Mouse (Mus musculus): ENCODE data around the gene Tmem247. TPM values are rescaled to one million over a fixed set of nuclear protein-coding genes. Genes with fewer than 3 reads are reported as not detected.
A peak's percentile ranks its signal among the peaks of the same experiment; 100 is the strongest.

Tmem247 gene
- polyA plus RNA-seq, 2 experiments from 2014 or later: not detected

GRCm38 (mm10) chr17:86964502-86964901 lies 47.4 kb downstream of the Tmem247 start:
- no peak for ATAC-seq

DNA sequence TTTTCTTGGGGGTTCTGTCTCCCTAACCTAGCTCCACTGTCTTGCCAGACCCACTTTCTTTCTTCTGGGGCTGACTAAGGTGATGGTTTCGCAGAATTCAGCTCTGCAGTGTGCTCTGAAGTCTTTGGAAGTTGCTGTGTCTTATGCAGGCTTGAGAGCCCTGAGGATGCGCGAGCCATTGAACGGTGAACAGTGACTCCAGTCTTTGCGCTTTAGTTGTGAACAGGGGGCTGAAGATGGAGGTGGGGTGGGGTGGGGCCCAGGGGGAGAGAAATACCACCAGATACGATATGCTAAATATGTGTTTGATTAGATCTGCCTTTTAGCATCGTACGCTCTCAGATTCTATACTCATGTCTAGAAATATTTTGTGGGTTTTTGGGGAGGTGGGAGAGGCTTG lies 48.0 kb downstream of the Tmem247 start:
- no peak for ATAC-seq

DNA sequence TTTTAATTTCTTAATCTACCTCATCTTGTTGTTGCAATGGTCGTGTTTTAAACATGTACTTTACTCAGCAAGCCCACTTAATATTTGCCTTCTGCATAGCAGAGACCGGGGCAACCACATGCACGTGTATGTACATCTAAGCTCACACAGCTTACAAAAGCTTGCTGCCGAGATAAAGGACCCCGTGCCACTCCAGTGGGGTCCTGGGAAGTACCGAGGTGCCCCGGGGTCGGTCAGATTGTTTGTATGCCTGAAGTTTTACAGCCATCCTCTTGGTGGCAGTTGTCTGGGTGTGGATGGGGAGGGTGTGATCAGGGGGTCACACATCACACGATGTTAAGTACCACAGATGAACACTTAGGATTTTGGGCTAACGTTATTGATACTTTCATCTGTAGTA lies 48.9 kb downstream of the Tmem247 start:
- ATAC-seq: no peak

DNA sequence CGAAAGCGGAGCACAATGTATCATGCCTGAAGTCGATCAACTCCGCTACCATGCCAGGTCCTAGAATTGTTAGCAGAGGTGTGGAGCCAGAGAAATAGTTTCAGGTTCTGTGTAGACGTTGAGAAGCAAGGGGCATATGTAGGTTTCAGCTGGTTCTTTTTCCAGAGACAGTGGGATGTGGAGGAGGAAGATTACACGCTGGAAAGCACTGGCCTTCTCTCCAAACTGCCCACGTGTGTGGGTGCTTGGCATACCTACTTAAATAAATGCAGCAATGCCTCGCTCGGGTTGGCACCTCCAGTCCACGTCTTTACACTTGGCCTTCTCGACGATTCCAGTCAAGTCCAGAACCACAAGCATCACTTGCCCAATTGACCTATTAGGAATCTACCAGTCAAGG lies 49.9 kb downstream of the Tmem247 start:
- no peak for ATAC-seq

DNA sequence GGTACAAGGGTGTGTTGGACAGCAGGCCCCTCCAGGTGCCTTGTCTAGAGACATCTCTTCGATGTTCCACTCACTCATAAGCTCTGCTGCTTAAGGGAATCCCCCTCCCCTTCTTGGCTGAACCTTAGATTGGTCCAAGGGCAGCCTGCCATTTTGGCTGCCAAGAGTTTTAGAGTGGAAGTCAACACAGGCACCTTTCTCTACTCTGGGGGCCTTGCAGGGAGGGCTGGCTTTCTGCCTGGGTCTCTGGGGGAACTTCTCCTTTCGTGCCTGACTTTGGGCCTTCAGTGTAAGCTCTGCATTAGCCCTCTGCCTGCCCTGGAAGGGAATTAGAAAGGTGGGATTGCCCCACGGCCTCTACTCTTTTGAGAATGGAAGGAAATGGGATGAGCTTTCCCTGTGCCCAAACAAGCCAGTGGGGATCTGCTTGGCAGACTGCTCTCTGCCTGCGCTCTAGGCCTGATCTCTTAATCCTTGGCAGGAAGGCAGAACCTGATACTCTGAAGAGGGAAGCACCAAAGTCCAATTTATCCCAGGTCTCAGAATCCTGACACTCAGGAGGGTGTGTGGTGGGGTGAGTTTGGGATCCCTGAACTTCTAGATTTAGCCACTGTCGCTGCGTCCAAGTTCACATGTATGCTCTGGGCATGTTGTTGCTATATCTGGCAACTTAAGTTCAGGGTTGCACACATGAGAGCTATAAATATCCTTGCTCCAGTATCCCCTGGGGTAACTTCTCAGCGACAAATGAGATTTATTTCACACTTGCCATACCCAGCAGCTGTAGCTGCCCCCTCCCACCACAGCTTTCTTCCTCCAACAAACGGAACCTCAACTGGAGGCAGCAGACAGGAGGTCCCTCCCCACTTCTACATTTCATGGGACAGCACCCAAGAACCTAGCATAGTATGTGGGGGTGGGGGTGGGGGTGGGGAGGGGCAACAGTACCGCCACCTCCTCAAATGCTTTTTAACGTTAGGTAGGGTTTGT lies 50.7 kb downstream of the Tmem247 start:
- no peak for ATAC-seq

- no peak for ATAC-seq
Observed at GRCm38 (mm10) chr17:86968581-86968980, 51.4 kb downstream of the Tmem247 start.

- peak; percentile 66 for ATAC-seq
Observed at GRCm38 (mm10) chr17:86969582-86969981, 52.4 kb downstream of the Tmem247 start.

DNA sequence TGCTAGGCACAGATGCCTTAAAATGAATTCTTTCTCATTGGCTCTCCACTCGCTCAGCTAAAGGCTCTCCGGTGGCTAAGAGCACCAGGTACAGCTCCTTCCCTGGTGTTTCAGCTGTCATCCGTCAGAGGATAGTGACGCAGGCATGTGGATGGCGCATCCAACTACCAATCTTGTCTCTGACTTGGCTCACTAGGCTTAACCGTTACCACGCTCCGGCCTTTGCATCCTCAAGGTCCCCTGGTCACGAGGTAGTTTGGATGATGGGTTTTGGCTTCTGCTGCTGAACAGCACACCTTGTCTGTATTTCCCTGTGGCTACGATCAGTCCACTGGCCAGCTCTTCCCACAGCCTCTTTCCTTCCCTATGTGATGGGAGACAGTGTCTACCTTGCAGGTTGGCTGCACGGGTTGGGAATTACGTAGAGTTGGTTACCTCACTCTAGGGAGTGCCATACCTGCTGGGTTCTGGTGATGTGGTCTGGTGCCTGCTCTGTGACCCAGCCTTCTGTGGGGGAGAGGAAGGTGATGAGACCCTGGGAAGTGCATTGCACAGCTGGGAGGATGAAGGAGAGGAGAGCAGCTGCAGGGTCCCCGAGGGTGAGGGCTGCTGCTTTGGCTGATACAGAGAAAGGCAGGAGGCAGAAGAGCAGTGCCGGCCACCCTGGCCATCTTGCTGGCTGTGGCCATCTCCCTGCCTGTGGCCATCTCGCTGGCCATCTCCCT lies 53.0 kb downstream of the Tmem247 start:
- ATAC-seq: no peak

- ATAC-seq: peak; percentile 30
Observed at GRCm38 (mm10) chr17:86971036-86971435, 53.9 kb downstream of the Tmem247 start.

GRCm38 (mm10) chr17:86971860-86972259 lies 54.7 kb downstream of the Tmem247 start:
- ATAC-seq: no peak

Other genes with a start within 250 kb of the Tmem247 start
- 1 to 10 TPM in 1 of 2 experiments, under 1 TPM in 1; 0.36 to 1.9 TPM for gene Epas1, start 163.6 kb upstream of the Tmem247 start, polyA plus RNA-seq (2017; shearing (Covaris generic))
- gene Atp6v1e2, start 30.5 kb downstream of the Tmem247 start, polyA plus RNA-seq (2017; shearing (Covaris generic)): not detected
- 1 to 10 TPM; 4.2 TPM for gene Rhoq, start 45.7 kb downstream of the Tmem247 start, polyA plus RNA-seq (2017; shearing (Covaris generic))
- gene Pigf, start 108.1 kb downstream of the Tmem247 start, polyA plus RNA-seq (2017; shearing (Covaris generic)): 10 to 100 TPM; 20.4 to 22.1 TPM
- gene Cript, start 108.2 kb downstream of the Tmem247 start, polyA plus RNA-seq (2017; shearing (Covaris generic)): 100 to 1,000 TPM in 1 of 2 experiments, 10 to 100 TPM in 1; 93.3 to 104 TPM
- 1 to 10 TPM; 8.7 to 9.3 TPM for gene Socs5, start 190.3 kb downstream of the Tmem247 start, polyA plus RNA-seq (2017; shearing (Covaris generic))